Mouse (Mus musculus) left cerebral cortex, postnatal 36 days (tissue): Measurements from ENCODE around the gene Foxk2. TPM values are rescaled to one million over a fixed set of nuclear protein-coding genes. Genes with fewer than 3 reads are reported as not detected.
"Not testable (repeated sequence)": the region's sequence is repeated elsewhere in the genome, so short reads cannot be mapped to it uniquely, and the experiment has no call there.

Experiments
- DNase-seq, 2 experiments: peaks; one replicate each; pipeline ENCODE4 v3.0.0; 2021 to 2022; ENCODE audit warnings: low spot score in 2 of 2, mixed read lengths in 1 of 2
- intact Hi-C: fragments of 180-260 bp; cut with DNase I; formaldehyde crosslinking; loops from one replicate; pipeline ENCODE4 v1.15.1; 2025
- total RNA-seq, 2 experiments: library from RNA; stranded (reverse); gene quantifications; 2 replicates each; pipeline ENCODE4 v1.2.3; 2021

Foxk2 gene
- total RNA-seq, 2 experiments from 2014 or later, result 85.1 to 89.9 TPM

GRCm38 (mm10) chr11:121261074-121261473, 1.3 kb downstream of the Foxk2 start:
- intact Hi-C loops, result no loop called here
- no peak for DNase-seq

DNA sequence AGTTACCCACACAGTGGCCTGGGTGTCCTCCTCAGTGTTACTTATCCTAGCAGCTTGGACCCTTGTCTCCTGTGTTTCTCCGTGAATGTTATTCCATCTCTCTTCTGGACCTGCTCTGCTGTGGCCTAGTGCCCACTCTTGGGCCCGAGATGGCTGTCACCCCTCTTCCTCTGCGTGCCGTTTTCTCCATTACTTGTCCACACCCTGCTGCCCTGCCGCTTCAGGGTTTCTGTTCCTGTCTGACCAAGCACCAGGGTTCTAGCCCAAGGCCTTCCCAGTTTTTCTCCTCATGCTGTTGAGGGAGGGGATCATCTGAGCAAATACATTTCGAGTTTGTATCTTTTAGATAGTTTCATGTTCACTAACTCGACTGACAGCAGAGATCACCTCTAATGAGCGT, 17.7 kb downstream of the Foxk2 start:
- intact Hi-C loops, result no loop called here

DNA sequence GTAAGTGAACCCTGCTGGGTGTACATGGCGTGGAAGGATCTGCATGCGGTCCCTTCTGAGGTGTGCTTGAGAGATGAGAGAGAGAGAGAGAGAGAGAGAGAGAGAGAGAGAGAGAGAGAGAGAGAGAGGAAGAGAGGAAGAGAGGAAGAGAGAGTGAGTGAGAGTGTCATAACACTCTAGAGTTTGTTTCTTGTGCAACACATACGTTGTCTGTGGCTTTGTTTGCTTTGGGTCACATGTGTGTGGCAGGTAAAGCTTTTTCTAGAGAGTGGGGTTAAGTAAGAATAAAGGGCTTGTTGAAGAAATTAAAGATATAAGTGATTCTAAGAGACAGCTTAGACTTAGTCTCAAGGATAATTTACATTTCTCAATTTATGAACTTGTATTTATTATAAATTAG, 18.2 kb downstream of the Foxk2 start:
- intact Hi-C loops, result no loop called here
- no peak for DNase-seq

More for the DNA sequence above, 17.7 kb downstream of the Foxk2 start:
- no peak for DNase-seq

DNA sequence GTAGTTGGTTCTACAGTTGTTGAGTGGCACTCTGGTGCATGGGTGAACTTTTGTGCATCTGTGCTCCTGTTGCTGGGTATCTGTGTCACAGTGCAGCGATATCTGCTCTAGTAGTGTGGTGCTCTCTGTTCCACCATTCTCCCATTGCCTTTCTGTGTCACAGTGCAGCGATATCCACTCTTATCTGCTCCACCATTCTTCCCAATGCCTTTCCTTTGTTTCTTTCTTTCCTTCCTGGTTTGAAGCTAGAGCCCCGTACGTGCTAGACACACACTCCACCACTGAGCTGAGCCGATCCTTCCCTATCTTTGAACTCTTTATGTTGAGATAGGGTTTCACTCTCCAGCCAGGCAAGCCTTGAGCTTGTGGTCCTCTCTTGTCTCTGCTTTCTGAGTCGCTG, 23.1 kb downstream of the Foxk2 start:
- no peak for DNase-seq
- intact Hi-C loops, result no loop called here

DNA sequence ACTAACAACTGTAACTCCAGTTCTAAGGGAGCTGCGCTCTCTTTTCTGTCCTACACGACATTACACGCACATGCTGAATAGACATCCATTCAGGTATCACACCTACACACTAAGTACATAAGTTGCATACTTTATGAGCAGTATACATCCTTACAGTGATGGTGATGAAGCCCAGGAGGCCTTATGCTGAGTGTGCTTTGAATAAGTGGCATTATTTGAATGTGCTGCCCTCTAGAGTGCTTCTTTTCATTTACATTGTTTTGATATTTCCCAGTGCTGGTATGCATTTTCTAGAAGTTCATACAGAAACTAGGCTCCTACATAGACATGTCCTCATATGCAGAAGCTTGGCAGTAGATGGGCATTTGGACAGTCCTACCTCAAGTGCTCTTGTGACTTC, 30.1 kb downstream of the Foxk2 start:
- intact Hi-C loops, result no loop called here
- no peak for DNase-seq

GRCm38 (mm10) chr11:121294771-121295170, 35.0 kb downstream of the Foxk2 start:
- DNase-seq, result no peak
- intact Hi-C loops, result no loop called here

GRCm38 (mm10) chr11:121298493-121298892, 38.7 kb downstream of the Foxk2 start:
- intact Hi-C loops, result no loop called here
- DNase-seq, result no peak

DNA sequence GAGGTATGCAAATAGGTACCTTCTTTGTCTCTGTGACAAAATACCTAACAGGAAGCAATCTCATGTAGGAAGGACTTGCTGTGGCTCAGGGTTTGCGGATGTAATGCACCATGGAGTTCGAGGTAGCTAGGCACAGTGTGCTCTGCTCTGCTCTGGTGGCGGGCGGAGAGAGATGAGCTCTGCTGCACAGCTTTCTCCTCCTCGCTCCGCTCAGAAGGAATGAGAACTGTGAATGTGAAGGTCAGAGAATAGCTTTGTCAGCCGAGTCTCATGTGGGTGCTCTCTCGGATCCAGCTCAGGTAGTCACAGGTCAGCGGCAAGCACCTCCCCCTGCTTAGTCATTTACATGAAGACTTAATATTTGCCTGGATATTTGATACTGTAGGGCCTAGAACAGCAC, 40.5 kb downstream of the Foxk2 start:
- intact Hi-C loops, result no loop called here
- no peak for DNase-seq

- peak; percentile 51 to 59 for DNase-seq
- intact Hi-C loops, result no loop called here
Measured at GRCm38 (mm10) chr11:121305371-121305770, 45.6 kb downstream of the Foxk2 start.

GRCm38 (mm10) chr11:121306608-121307007, 46.8 kb downstream of the Foxk2 start:
- peak; percentile 66 to 67 for DNase-seq
- intact Hi-C loops, result no loop called here

DNA sequence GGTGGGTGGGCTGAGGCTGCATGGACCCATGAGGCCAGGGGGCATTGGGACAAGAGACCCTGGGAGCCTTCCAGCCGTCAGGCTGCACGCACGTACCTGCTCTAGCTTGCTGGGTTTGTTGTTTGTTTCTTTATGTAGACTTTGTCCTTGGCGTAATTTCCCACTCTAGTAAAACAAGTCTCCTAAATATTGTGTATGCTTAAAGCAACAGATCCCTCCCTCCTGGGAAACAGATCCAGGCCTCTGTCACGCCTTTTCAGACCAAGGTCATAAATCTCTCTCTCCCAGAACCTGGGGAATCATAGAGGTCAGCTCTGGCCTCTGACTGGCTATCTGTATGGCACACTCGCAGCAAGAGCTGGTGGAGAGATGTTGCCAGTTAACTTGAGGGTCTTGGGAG, 47.9 kb downstream of the Foxk2 start:
- DNase-seq, intact Hi-C loops: not testable (repeated sequence)

DNA sequence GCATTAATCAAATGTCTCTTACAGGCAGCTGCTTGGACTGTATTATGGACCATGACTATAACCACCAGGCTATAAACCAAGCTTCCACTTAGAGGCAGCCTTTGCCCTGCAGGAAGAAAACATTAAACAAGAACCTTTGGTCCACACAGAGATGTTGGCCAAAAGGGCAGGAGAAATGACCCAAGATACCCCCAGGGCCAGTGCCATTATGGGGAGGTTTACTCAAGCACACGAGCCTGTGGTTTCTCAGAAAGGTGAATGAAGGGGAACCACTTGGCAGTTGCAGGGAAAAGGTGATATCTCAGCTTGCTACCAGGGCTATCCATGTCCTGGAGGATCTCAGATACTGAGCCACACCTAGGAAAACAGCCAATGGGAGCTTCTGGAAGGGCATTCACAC, 66.2 kb downstream of the Foxk2 start:
- no peak for DNase-seq
- intact Hi-C loops, result no loop called here

DNA sequence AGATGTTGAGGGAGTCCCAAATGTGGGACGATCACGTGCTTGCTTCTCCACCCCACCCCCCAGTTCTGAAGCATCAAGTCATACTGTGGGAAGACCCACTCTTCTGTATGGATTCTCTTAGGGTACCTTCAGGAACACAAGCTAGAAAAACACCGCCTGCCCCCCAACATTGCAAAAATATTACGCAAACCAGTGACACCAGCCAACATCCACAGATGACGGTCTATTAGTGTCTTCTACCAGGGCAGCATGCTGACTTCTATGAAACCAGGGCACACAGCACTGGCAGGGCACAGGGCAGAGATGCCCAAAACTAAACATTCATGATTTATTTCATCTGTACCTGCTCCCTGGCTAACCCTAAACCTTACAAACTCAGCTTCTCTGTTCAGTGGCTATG, 66.9 kb downstream of the Foxk2 start:
- intact Hi-C loops, result no loop called here
- DNase-seq, result no peak

DNA sequence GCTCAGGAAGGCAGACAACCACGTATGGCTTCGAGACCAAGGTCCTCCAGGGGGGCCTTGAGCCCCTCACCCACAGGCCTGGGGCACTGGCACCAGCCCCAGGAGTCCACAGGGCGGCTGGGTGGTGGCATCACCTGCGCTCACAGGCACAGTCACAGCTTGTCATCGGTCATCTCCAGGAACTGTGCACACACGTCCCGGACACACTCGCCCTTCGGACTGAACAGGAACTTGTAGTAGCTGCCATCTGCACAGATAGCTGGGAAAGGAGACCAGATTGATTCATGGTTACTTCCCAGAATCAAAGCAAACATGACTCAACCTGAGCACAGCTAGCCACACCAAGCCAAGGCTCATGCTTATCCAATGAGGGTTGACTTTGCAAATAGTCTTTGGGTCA, 68.4 kb downstream of the Foxk2 start:
- intact Hi-C loops, result no loop called here
- no peak for DNase-seq

DNA sequence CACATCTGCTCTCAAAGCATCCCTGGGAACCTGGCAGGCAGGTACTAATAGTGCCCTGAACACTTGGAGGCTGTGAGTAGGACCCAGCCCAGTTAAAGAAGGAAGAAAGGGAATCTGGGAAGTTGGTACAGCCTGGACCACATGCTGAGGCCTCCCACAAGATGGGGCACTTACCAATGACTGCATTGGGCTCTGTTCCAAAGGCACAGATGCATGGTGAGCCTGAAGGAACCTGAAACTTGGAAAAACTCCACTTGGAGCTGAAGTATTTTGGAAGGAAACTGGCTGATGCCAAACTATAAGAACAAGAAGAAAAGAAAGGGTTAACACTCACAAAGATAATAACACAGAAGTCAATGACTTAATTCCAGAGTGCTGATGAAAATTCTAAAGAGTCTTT, 68.8 kb downstream of the Foxk2 start:
- intact Hi-C loops, result no loop called here
- no peak for DNase-seq

GRCm38 (mm10) chr11:121331641-121332040, 71.9 kb downstream of the Foxk2 start:
- intact Hi-C loops, result no loop called here

DNA sequence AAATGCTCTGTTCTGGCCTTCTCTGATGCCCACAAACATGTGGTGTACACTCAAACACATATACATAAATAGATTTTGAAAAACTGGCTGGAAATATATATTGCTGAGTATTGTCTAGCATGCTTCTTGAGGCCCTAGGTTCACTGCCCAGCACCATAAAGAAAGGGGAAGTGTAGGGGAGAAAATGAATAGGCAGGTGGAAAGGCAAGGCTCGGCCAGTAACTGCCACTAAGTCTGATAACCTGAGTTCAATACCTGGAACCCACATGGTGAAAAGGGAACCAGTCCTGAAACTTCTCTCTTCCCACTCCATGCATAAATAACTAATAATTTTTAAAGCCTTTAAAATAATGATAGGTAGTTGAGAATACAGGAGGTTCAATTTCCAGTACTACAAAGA, 79.9 kb downstream of the Foxk2 start:
- intact Hi-C loops, result no loop called here
- no peak for DNase-seq

More at GRCm38 (mm10) chr11:121331641-121332040, 71.9 kb downstream of the Foxk2 start:
- no peak for DNase-seq

- intact Hi-C loops, result no loop called here
- no peak for DNase-seq
Measured at GRCm38 (mm10) chr11:121340287-121340686, 80.5 kb downstream of the Foxk2 start.

DNA sequence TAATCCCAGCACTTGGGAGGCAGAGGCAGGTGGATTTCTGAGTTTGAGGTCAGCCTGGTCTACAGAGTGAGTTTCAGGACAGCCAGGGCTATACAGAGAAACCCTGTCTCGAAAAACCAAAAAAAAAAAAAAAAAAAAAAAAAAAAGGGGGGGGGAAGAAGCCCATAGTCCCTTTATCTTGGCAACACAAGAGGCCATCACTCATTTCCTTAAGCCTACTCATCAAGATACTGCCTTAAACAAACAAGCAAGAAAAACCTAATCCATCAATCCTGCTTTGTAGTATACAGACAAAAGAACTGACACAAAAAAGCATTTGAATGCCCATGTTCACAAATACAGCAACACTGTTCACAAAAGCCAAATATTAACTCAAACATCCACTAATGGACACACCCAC, 82.6 kb downstream of the Foxk2 start:
- DNase-seq, intact Hi-C loops: not testable (repeated sequence)

DNA sequence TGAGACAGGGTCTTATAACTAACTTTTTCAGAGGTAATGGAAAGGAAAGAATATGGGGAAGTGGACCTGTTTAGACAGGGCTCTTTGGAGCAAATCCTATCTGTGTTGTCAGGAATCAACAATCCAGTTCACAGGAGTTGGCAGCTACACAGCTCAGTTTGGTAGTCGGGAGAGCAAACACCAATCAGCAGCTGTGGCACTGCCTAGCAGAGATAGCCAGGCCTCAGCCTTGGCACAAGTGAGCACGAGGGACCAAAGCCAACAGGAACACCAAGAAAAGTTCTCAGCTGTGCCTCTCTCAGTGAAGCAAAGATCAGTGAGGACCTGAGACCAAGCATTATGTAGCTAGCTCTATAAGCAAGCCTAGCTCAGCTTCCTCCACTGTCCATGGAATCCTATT, 87.2 kb downstream of the Foxk2 start:
- no peak for DNase-seq
- intact Hi-C loops, result no loop called here

DNA sequence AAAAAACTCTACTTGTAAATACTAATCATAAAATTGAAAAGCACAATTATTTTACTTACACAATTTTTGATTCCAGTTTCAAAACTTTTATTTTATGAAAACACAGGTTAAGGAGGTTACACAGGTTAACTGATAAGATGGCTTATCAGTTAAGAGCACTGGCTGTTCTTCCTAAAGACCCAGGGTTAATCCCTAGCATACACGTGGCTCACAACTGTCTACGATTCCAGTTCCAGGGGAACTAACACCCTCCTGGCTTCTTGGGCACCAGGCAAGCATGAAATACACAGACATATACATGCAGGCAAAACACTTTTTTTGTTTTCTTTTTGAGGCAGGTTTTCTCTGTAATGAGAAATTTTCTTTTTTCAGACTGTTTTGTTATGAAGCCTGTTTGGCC, 88.4 kb downstream of the Foxk2 start:
- intact Hi-C loops, result no loop called here
- DNase-seq, result no peak

GRCm38 (mm10) chr11:121348727-121349126, 88.9 kb downstream of the Foxk2 start:
- intact Hi-C loops, DNase-seq: not testable (repeated sequence)
